Comparison of ENCODE assay signal across 8 mouse cellular contexts in genomic region chr9:120570334-120570725, GRCm38 (mm10). TPM values are rescaled to one million over a fixed set of nuclear protein-coding genes. Genes with fewer than 3 reads are reported as not detected.
DNase-seq lines count a peak whose midpoint lies in the region; ATAC-seq lines count a peak whose summit lies in the region.

No protein-coding gene starts in this region.

- H3K9ac ChIP-seq in neural tube, embryonic 11.5 days (ENCODE audit: low read length) = no peak overlapping the region
- H3K9ac ChIP-seq in liver, embryonic 13.5 days = peak overlapping the region; percentile 90

- 53% methylated on average over 2 of the region's 2 CpGs for WGBS in neural tube, embryonic 11.5 days
- WGBS in liver, embryonic 13.5 days (ENCODE audit: insufficient replicate concordance) = 38% methylated on average over 2 of the region's 2 CpGs

- H3K27ac ChIP-seq in neural tube, embryonic 11.5 days (ENCODE audit: low read depth, low read length) = no peak overlapping the region
- peak overlapping the region; percentile 79 for H3K27ac ChIP-seq in liver, embryonic 13.5 days

- peaks cover 15% of the 10 kb centered on the region for H3K36me3 ChIP-seq in neural tube, embryonic 11.5 days (ENCODE audit: control insufficient read depth, insufficient read depth, low read length)
- peaks cover 36% of the 10 kb centered on the region for H3K36me3 ChIP-seq in liver, embryonic 13.5 days

- H3K27me3 ChIP-seq in neural tube, embryonic 11.5 days (ENCODE audit: control insufficient read depth, insufficient read depth, low read length) = no peaks in the 10 kb centered on the region
- H3K27me3 ChIP-seq in liver, embryonic 13.5 days = no peaks in the 10 kb centered on the region

- DNase-seq in CD4-positive, CD25-positive, alpha-beta regulatory T cell, adult 2 months (ENCODE audit: low read depth, low spot score) = peak; percentile 25
- DNase-seq in neural tube, embryonic 11.5 days (ENCODE audit: low spot score) = no peak
- DNase-seq in neural tube, embryonic 10.5 days (ENCODE audit: extremely low spot score, low spot score) = no peak
- DNase-seq in liver, embryonic 13.5 days = no peak
- no peak for DNase-seq in spleen, adult 18-20 months
- no peak for DNase-seq in frontal cortex, postnatal 14 days (ENCODE audit: low spot score in 2 of 2)
- no peak for DNase-seq in adrenal gland, adult 18-20 months (ENCODE audit: low spot score in 2 of 2)

- peak overlapping the region; percentile 89 for H3K4me2 ChIP-seq in neural tube, embryonic 11.5 days (ENCODE audit: low read depth)
- H3K4me2 ChIP-seq in liver, embryonic 13.5 days = peak overlapping the region; percentile 88

- ATAC-seq in CD4-positive, CD25-positive, alpha-beta regulatory T cell, adult 4 months = no peak
- no peak for ATAC-seq in neural tube, embryonic 11.5 days (ENCODE audit: insufficient read depth, low FRiP score, low TSS enrichment)
- no peak for ATAC-seq in liver, embryonic 13.5 days (ENCODE audit: low read depth)

- H3K4me3 ChIP-seq in neural tube, embryonic 11.5 days (ENCODE audit: low read depth, low read length) = peak overlapping the region; percentile 84; the same call in 1 of the 2 replicates
- peak overlapping the region; percentile 86 for H3K4me3 ChIP-seq in liver, embryonic 13.5 days (replicated peaks)

- H3K4me1 ChIP-seq in neural tube, embryonic 11.5 days (ENCODE audit: control insufficient read depth, insufficient read depth, low read length) = peaks cover 13% of the 10 kb centered on the region
- peaks cover 76% of the 10 kb centered on the region for H3K4me1 ChIP-seq in liver, embryonic 13.5 days (replicated peaks)

- no peaks in the 10 kb centered on the region for H3K9me3 ChIP-seq in neural tube, embryonic 11.5 days (ENCODE audit: control insufficient read depth, low read length)
- 0 out of 2 replicates have a peak, but pooled peaks cover 2% of the 10 kb centered on the region for H3K9me3 ChIP-seq in liver, embryonic 13.5 days (replicated peaks)

RNA-seq across cellular contexts. Expression of gene Rpl14, which starts 0.9 kb away (rescaled TPM):
- polyA plus RNA-seq in CD4-positive, CD25-positive, alpha-beta regulatory T cell, adult 4 months (2017; shearing (Covaris generic)) = 1,000 to 10,000 TPM; 1,931 to 1,996 TPM
- 750 and 805 TPM in 2 replicates for polyA plus RNA-seq in neural tube, embryonic 11.5 days (2014; fragmentation: Nextera tagmentation; extraction: Ambion mirVana)
- 604 and 678 TPM in 2 replicates for polyA plus RNA-seq in liver, embryonic 13.5 days (2015; fragmentation: Nextera tagmentation; extraction: Ambion mirVana)
- total RNA-seq in adrenal gland, adult 18-20 months (2021) = 100 to 1,000 TPM; 472 to 530 TPM

RNA-seq across cellular contexts. Expression of gene Entpd3, which starts 30.7 kb away (rescaled TPM):
- polyA plus RNA-seq in CD4-positive, CD25-positive, alpha-beta regulatory T cell, adult 4 months (2017; shearing (Covaris generic)) = not detected
- 0.17 and 0.18 TPM in 2 replicates for polyA plus RNA-seq in neural tube, embryonic 11.5 days (2014; fragmentation: Nextera tagmentation; extraction: Ambion mirVana)
- polyA plus RNA-seq in liver, embryonic 13.5 days (2015; fragmentation: Nextera tagmentation; extraction: Ambion mirVana) = 0.07 and 0.09 TPM in 2 replicates
- 1 to 10 TPM in 1 of 2 experiments, not detected in 1; 3.0 TPM for total RNA-seq in adrenal gland, adult 18-20 months (2021)
